Comparison of ENCODE assay signal across 8 mouse cellular contexts in the genomic region with DNA sequence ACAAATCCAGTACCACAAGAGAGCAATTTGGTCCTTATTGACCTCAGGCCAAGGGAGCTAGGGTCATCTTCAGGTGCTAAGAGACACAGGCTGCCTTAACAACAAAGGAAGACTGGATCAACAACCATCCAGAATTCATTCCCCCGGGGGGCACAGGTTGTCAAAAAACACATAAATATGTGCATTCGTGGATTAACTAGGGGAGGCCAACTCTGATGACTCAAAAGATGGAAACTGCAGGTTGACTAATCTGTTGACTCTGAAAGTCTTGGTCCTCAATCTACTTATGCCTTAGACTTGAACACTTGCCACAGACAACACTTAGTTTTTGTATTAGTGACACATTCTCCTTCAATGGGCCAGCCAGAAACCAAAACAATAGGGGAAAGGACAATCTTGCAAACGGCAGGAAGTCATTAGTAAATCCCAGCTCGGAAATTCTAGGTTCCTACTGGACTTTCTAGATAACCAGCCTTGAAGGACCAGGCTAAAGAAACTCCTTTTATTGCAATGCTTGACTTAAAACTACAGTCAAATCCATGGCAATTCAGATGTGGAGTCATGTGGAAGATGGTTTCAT.
DNase-seq lines count a peak whose midpoint lies in the region; ATAC-seq lines count a peak whose summit lies in the region.

No protein-coding gene starts in this region.

- no peaks in the 10 kb centered on the region for H3K9me3 ChIP-seq in forebrain, embryonic 14.5 days (replicated peaks; ENCODE audit: control insufficient read depth, low read length)
- no peaks in the 10 kb centered on the region for H3K9me3 ChIP-seq in intestine, embryonic 16.5 days (ENCODE audit: control insufficient read depth, low read length)
- H3K9me3 ChIP-seq in midbrain, embryonic 12.5 days, result no peaks in the 10 kb centered on the region

- DNase-seq in embryo, embryonic 10 days (ENCODE audit: low spot score), result peak; percentile 6
- no peak for DNase-seq in embryo, embryonic 9.5 days (ENCODE audit: extremely low spot score)
- DNase-seq in forebrain, embryonic 14.5 days (ENCODE audit: low spot score), result no peak
- no peak for DNase-seq in right cerebral cortex, adult 18-20 months
- DNase-seq in layer of hippocampus, adult 11-12 months (ENCODE audit: low spot score), result no peak
- DNase-seq in urinary bladder, postnatal 25 days (ENCODE audit: low spot score), result no peak

- no peak overlapping the region for H3K27ac ChIP-seq in forebrain, embryonic 14.5 days (ENCODE audit: low read depth, low read length)
- H3K27ac ChIP-seq in intestine, embryonic 16.5 days (ENCODE audit: low read length), result no peak overlapping the region
- no peak overlapping the region for H3K27ac ChIP-seq in midbrain, embryonic 12.5 days (replicated peaks)

- ATAC-seq in forebrain, embryonic 14.5 days, result no peak
- ATAC-seq in intestine, embryonic 16.5 days, result no peak
- ATAC-seq in midbrain, embryonic 12.5 days (ENCODE audit: low FRiP score, low read depth), result no peak

- H3K27me3 ChIP-seq in forebrain, embryonic 14.5 days (replicated peaks; ENCODE audit: control insufficient read depth, insufficient read depth, low read length), result no peaks in the 10 kb centered on the region
- H3K27me3 ChIP-seq in intestine, embryonic 16.5 days (replicated peaks; ENCODE audit: control insufficient read depth, insufficient read depth, low read length), result 0 out of 2 replicates have a peak, but pooled peaks cover 3% of the 10 kb centered on the region
- H3K27me3 ChIP-seq in midbrain, embryonic 12.5 days, result peaks cover 6% of the 10 kb centered on the region; the same call in 1 of the 2 replicates

- peak overlapping the region; percentile 96 for H3K9ac ChIP-seq in forebrain, embryonic 14.5 days (ENCODE audit: low read length)
- peak overlapping the region; percentile 74; the same call in 1 of the 2 replicates for H3K9ac ChIP-seq in intestine, embryonic 16.5 days (ENCODE audit: low read depth, low read length)
- H3K9ac ChIP-seq in midbrain, embryonic 12.5 days (replicated peaks), result peak overlapping the region; percentile 83; the same call in 1 of the 2 replicates

- H3K36me3 ChIP-seq in forebrain, embryonic 14.5 days (ENCODE audit: control insufficient read depth, insufficient read depth, low read length), result no peaks in the 10 kb centered on the region
- H3K36me3 ChIP-seq in intestine, embryonic 16.5 days (ENCODE audit: control insufficient read depth, insufficient read depth, low read length), result no peaks in the 10 kb centered on the region
- no peaks in the 10 kb centered on the region for H3K36me3 ChIP-seq in midbrain, embryonic 12.5 days

- peak overlapping the region; percentile 57; the same call in 1 of the 2 replicates for H3K4me3 ChIP-seq in forebrain, embryonic 14.5 days (ENCODE audit: low read depth, low read length)
- peak overlapping the region; percentile 59; the same call in 1 of the 2 replicates for H3K4me3 ChIP-seq in intestine, embryonic 16.5 days (ENCODE audit: low read length)
- peak overlapping the region; percentile 59 for H3K4me3 ChIP-seq in midbrain, embryonic 12.5 days

- WGBS in forebrain, embryonic 14.5 days, result 58% methylated on average over 4 of the region's 4 CpGs
- 65% methylated on average over 4 of the region's 4 CpGs for WGBS in intestine, embryonic 16.5 days
- WGBS in midbrain, embryonic 12.5 days, result 65% methylated on average over 4 of the region's 4 CpGs

- peak overlapping the region; percentile 90 for H3K4me2 ChIP-seq in forebrain, embryonic 14.5 days (ENCODE audit: low read length)
- peak overlapping the region; percentile 97 for H3K4me2 ChIP-seq in intestine, embryonic 16.5 days (ENCODE audit: low read depth, low read length)
- peak overlapping the region; percentile 79 for H3K4me2 ChIP-seq in midbrain, embryonic 12.5 days (replicated peaks)

- no peaks in the 10 kb centered on the region; the same call in 1 of the 2 replicates for H3K4me1 ChIP-seq in forebrain, embryonic 14.5 days (ENCODE audit: control insufficient read depth, insufficient read depth, low read length)
- H3K4me1 ChIP-seq in intestine, embryonic 16.5 days (ENCODE audit: control insufficient read depth, insufficient read depth, low read length), result peaks cover 5% of the 10 kb centered on the region
- 0 out of 2 replicates have a peak, but pooled peaks cover 2% of the 10 kb centered on the region for H3K4me1 ChIP-seq in midbrain, embryonic 12.5 days
